Mouse (Mus musculus) heart, adult 18-20 months (tissue): Measurements from ENCODE around the gene Naa40. TPM values are rescaled to one million over a fixed set of nuclear protein-coding genes. Genes with fewer than 3 reads are reported as not detected.

Experiments
- DNase-seq, 2 experiments: peaks; one replicate each; pipeline ENCODE4 v3.0.0; 2021 to 2022; ENCODE audit warnings: mixed read lengths in 1 of 2
- total RNA-seq, 2 experiments: library from RNA; stranded (reverse); gene quantifications; 2 replicates each; pipeline ENCODE4 v1.2.3; 2021

The Naa40 gene
- total RNA-seq, 2 experiments from 2014 or later: 14.2 to 14.9 TPM

GRCm38 (mm10) chr19:7265478-7266191 is 24.7 kb upstream of the Naa40 start:
- DNase-seq: peak in 1 of 2 experiments; percentile 28

- peak; percentile 61 to 75 for DNase-seq
These were observed 23.9 kb upstream of the Naa40 start for GRCm38 (mm10) chr19:7264766-7265331.

GRCm38 (mm10) chr19:7264088-7264765 is 23.2 kb upstream of the Naa40 start:
- peak; percentile 80 to 93 for DNase-seq

- DNase-seq: no peak
These were observed 21.6 kb upstream of the Naa40 start for GRCm38 (mm10) chr19:7262592-7262991.

GRCm38 (mm10) chr19:7261964-7262363 is 21.0 kb upstream of the Naa40 start:
- no peak for DNase-seq

GRCm38 (mm10) chr19:7261476-7261875 is 20.5 kb upstream of the Naa40 start:
- no peak for DNase-seq

- no peak for DNase-seq
These were observed 16.9 kb upstream of the Naa40 start for GRCm38 (mm10) chr19:7257881-7258280.

GRCm38 (mm10) chr19:7246021-7246420 is 5.0 kb upstream of the Naa40 start:
- no peak for DNase-seq

GRCm38 (mm10) chr19:7240291-7240690 is 692 bp downstream of the Naa40 start:
- no peak for DNase-seq

GRCm38 (mm10) chr19:7239574-7239973 is 1.4 kb downstream of the Naa40 start:
- DNase-seq: no peak

GRCm38 (mm10) chr19:7236742-7237141 is 4.2 kb downstream of the Naa40 start:
- no peak for DNase-seq

GRCm38 (mm10) chr19:7236011-7236410 is 5.0 kb downstream of the Naa40 start:
- DNase-seq: no peak

GRCm38 (mm10) chr19:7235461-7235860 is 5.5 kb downstream of the Naa40 start:
- no peak for DNase-seq

- DNase-seq: peak; percentile 88 to 90
These were observed 6.3 kb downstream of the Naa40 start for GRCm38 (mm10) chr19:7234537-7235221.

GRCm38 (mm10) chr19:7226511-7226914 is 14.5 kb downstream of the Naa40 start:
- peak in 1 of 2 experiments; percentile 37 for DNase-seq

GRCm38 (mm10) chr19:7225096-7225690 is 15.8 kb downstream of the Naa40 start:
- DNase-seq: no peak

- DNase-seq: no peak
These were observed 16.7 kb downstream of the Naa40 start for GRCm38 (mm10) chr19:7224253-7224652.

GRCm38 (mm10) chr19:7223488-7223887 is 17.5 kb downstream of the Naa40 start:
- peak in 1 of 2 experiments; percentile 42 for DNase-seq

GRCm38 (mm10) chr19:7222196-7222595 is 18.8 kb downstream of the Naa40 start:
- DNase-seq: no peak

- no peak for DNase-seq
These were observed 22.2 kb downstream of the Naa40 start for GRCm38 (mm10) chr19:7218753-7219152.

GRCm38 (mm10) chr19:7217926-7218267 is 23.1 kb downstream of the Naa40 start:
- DNase-seq: no peak

GRCm38 (mm10) chr19:7217162-7217925 is 23.6 kb downstream of the Naa40 start, which contains the start of gene Cox8a:
TSS of gene Cox8a (minus strand) at chr19:7217616.
- peak; percentile 97 to 99 for DNase-seq
